Mouse (Mus musculus): ENCODE measurements at regions not wholly inside any gene's neighbourhood (a gene's known extent, or its start where the extent isn't known, plus 50 kb on each side); places are given as distances from the start of the nearest gene placed in this dataset.

DNA sequence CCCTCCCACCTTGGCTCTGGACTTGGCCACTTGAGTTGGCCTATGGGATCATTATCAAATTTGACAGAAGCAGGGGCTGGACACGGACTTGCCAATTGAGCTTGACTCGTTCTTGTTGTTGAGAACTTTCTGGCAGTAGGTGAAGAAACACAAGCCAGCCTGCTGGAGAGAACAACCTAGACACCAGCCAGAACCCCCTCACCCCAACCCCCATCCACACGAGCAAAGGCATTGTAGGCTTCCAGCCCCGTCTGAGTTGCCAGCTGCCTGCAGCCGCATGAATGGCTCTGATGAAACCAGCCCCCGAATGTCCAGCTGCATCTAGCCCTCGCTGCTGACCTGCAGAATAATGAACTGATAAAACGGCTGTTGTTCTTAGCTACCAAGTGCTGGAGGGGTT is 98.7 kb upstream of the Magi3 start:
- no peak for ATAC-seq (ENCODE audit: insufficient read depth, low FRiP score, low read depth)

DNA sequence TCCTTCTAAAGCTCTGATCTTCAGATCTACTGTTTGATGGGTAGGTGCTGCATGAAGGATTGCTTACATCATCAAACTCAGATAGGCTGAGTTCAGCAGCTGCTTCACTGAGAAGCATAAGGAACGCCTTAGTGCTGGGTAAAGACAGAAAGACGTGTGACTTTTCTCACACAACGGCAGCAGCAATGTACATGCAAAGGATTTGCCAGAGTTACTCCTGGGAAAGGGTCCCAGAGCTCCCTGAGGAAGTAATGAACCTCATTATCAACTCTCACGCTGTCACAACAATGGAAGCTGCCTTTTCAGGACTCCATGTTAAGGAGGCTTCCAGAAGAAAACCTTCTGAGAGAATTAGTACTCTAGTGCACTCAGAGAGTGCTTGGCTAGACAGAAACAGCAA is 97.4 kb upstream of the Magi3 start:
- no peaks in the 10 kb centered on the region for H3K9me3 ChIP-seq
- peaks cover 12% of the 10 kb centered on the region; the same call in 1 of the 2 replicates for H3K4me1 ChIP-seq
- 79% methylated on average over 4 of the region's 4 CpGs for WGBS
- no peak for ATAC-seq (ENCODE audit: insufficient read depth, low FRiP score, low read depth)
- no peak overlapping the region for H3K9ac ChIP-seq
- no peak overlapping the region for H3K27ac ChIP-seq
- no peaks in the 10 kb centered on the region for H3K36me3 ChIP-seq
- no peak overlapping the region for H3K4me2 ChIP-seq
- no peak overlapping the region for H3K4me3 ChIP-seq (replicated peaks)
- H3K27me3 ChIP-seq (replicated peaks): no peaks in the 10 kb centered on the region

More for the DNA sequence above, 98.7 kb upstream of the Magi3 start:
- Histone ChIP-seq H3K4me2 (no peak overlapping the region), H3K27ac (no peak overlapping the region), H3K9me3 (no peaks in the 10 kb centered on the region), H3K36me3 (no peaks in the 10 kb centered on the region), H3K4me3 (replicated peaks) (no peak overlapping the region), H3K27me3 (replicated peaks) (no peaks in the 10 kb centered on the region), H3K9ac (no peak overlapping the region), H3K4me1 (peaks cover 12% of the 10 kb centered on the region; the same call in 1 of the 2 replicates)
- WGBS: 23% methylated on average over 8 of the region's 8 CpGs

DNA sequence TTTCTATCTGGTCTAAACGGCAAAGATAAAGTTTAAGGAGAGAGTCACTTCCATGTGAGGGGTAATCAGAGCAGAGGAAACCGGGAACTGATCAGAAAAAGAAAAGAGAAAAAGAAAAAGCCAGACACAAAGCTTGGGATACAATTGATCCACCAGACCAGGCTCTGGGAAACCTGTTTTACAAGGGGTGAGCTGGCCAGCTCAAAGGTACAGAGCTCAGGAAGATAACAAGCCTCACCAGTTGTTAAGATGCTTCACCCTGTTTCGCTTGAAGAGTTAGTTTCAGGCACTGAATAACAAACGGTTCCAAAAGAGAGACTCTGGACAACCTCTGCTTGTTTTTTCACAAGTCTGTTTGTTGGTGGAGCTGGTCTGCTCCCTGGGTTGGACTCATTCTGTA is 92.9 kb upstream of the Magi3 start:
- no peaks in the 10 kb centered on the region for H3K4me1 ChIP-seq
- no peak overlapping the region for H3K9ac ChIP-seq
- 63% methylated on average over 4 of the region's 4 CpGs for WGBS
- no peak overlapping the region for H3K27ac ChIP-seq
- no peak overlapping the region for H3K4me3 ChIP-seq (replicated peaks)
- no peaks in the 10 kb centered on the region for H3K9me3 ChIP-seq
- no peak for ATAC-seq (ENCODE audit: insufficient read depth, low FRiP score, low read depth)
- no peaks in the 10 kb centered on the region for H3K36me3 ChIP-seq
- no peak overlapping the region for H3K4me2 ChIP-seq
- H3K27me3 ChIP-seq (replicated peaks): no peaks in the 10 kb centered on the region

GRCm38 (mm10) chr3:104306961-104307360 is 86.8 kb upstream of the Magi3 start:
- Histone ChIP-seq H3K4me2 (no peak overlapping the region), H3K4me1 (no peaks in the 10 kb centered on the region), H3K9me3 (no peaks in the 10 kb centered on the region), H3K36me3 (no peaks in the 10 kb centered on the region), H3K9ac (no peak overlapping the region), H3K27ac (no peak overlapping the region), H3K4me3 (replicated peaks) (no peak overlapping the region), H3K27me3 (replicated peaks) (no peaks in the 10 kb centered on the region)
- ATAC-seq (ENCODE audit: insufficient read depth, low FRiP score, low read depth): no peak
- WGBS: 75% methylated on average over 1 of the region's 1 CpGs

DNA sequence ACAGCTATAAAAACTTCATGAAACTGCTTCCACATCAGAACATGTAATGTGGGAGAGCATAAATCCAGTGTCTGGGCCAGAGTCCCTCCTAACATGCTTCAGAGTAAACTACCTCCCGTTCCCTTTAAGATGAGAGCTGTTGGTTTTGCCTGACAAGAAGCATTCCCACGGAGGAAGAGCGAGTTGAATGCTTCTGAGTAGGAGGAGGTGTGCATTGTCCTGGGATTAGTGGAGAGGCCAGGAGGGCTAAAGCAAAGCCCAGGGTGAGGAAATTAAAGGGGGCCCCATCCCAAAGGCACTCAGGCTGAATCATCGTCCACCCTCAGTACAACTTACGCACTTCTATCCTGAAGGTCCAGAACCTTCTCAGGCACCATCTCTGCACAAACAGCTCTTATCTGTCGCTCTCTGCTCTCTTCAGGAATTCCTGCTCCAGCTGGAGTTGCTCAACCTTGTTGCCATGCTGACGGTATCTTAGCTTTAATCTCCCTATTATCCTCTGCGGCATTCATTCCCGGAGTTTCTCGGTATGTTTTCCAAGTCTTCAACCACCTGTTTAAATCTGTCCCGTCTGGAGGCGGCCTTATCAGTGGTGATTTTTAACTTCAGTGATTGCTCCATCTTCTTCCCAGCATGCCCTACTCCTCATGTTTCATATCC is 85.9 kb upstream of the Magi3 start:
- H3K9ac ChIP-seq: no peak overlapping the region
- no peaks in the 10 kb centered on the region for H3K9me3 ChIP-seq
- WGBS: 18% methylated on average over 12 of the region's 12 CpGs
- H3K4me2 ChIP-seq: no peak overlapping the region
- no peaks in the 10 kb centered on the region for H3K4me1 ChIP-seq
- no peaks in the 10 kb centered on the region for H3K27me3 ChIP-seq (replicated peaks)
- no peak overlapping the region for H3K4me3 ChIP-seq (replicated peaks)
- ATAC-seq (ENCODE audit: insufficient read depth, low FRiP score, low read depth): 0 out of 2 replicates have a peak, but pooled peaks have one; percentile 27
- no peak overlapping the region for H3K27ac ChIP-seq
- no peaks in the 10 kb centered on the region for H3K36me3 ChIP-seq

DNA sequence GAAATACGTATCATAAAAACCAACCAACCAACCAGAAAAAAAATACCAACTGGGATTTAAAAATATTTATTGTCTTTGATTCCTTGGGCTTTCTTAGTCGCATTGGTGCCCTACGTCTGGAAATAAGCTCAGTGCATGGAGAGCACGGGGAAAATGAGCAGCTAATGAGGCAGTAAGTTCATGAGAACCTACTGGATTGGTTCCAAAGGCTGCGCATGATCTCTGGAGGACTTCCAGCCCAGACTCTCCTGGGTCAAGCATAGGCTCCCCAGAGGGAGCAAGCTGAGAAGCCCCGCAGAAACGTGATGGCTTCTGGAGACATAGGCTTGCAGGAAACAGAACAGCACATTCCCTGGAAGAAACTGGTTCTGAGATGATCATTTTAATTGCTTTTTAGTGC is 83.4 kb upstream of the Magi3 start:
- ATAC-seq (ENCODE audit: insufficient read depth, low FRiP score, low read depth): no peak

GRCm38 (mm10) chr3:104300201-104300600 is 80.0 kb upstream of the Magi3 start:
- 0 out of 2 replicates have a peak, but pooled peaks cover 3% of the 10 kb centered on the region for H3K4me1 ChIP-seq
- H3K9ac ChIP-seq: no peak overlapping the region
- no peaks in the 10 kb centered on the region for H3K9me3 ChIP-seq
- H3K27me3 ChIP-seq (replicated peaks): no peaks in the 10 kb centered on the region
- H3K4me2 ChIP-seq: no peak overlapping the region
- no peak overlapping the region for H3K4me3 ChIP-seq (replicated peaks)
- no peaks in the 10 kb centered on the region for H3K36me3 ChIP-seq
- H3K27ac ChIP-seq: no peak overlapping the region
- 90% methylated on average over 5 of the region's 5 CpGs for WGBS
- no peak for ATAC-seq (ENCODE audit: insufficient read depth, low FRiP score, low read depth)

More for the DNA sequence above, 83.4 kb upstream of the Magi3 start:
- Histone ChIP-seq H3K4me2 (no peak overlapping the region), H3K27ac (no peak overlapping the region), H3K4me3 (replicated peaks) (no peak overlapping the region), H3K27me3 (replicated peaks) (no peaks in the 10 kb centered on the region), H3K9me3 (no peaks in the 10 kb centered on the region), H3K36me3 (no peaks in the 10 kb centered on the region), H3K9ac (no peak overlapping the region), H3K4me1 (no peaks in the 10 kb centered on the region)
- 74% methylated on average over 7 of the region's 7 CpGs for WGBS

DNA sequence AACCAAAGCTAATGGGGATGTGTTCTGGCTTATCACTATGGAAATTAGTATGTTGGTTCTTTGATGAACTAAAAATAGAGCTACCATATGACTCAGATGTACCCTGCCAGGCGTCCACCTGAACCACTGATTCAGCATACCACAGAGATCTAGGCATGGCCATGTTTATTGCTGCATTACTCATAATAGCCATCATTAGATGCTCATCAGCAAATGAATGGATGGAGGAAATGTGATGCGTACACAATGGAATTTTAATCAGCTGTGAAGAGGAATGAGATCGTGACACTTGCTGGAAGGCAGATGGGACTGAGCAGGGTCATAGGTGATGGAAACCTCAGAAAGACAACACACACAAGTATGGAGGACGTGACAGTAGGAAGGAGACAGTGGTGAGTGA is 78.7 kb upstream of the Magi3 start:
- Histone ChIP-seq H3K36me3 (no peaks in the 10 kb centered on the region), H3K9ac (no peak overlapping the region), H3K4me2 (no peak overlapping the region), H3K27me3 (replicated peaks) (no peaks in the 10 kb centered on the region), H3K4me1 (0 out of 2 replicates have a peak, but pooled peaks cover 3% of the 10 kb centered on the region), H3K4me3 (replicated peaks) (no peak overlapping the region), H3K27ac (no peak overlapping the region), H3K9me3 (no peaks in the 10 kb centered on the region)
- WGBS: 63% methylated on average over 4 of the region's 4 CpGs
- ATAC-seq (ENCODE audit: insufficient read depth, low FRiP score, low read depth): no peak

- no peaks in the 10 kb centered on the region for H3K27me3 ChIP-seq (replicated peaks)
- 86% methylated on average over 2 of the region's 2 CpGs for WGBS
- no peaks in the 10 kb centered on the region for H3K9me3 ChIP-seq
- H3K4me1 ChIP-seq: 0 out of 2 replicates have a peak, but pooled peaks cover 3% of the 10 kb centered on the region
- H3K27ac ChIP-seq: no peak overlapping the region
- no peak for ATAC-seq (ENCODE audit: insufficient read depth, low FRiP score, low read depth)
- H3K4me3 ChIP-seq (replicated peaks): no peak overlapping the region
- H3K9ac ChIP-seq: no peak overlapping the region
- no peak overlapping the region for H3K4me2 ChIP-seq
- H3K36me3 ChIP-seq: no peaks in the 10 kb centered on the region
Measured at GRCm38 (mm10) chr3:104298409-104298808, 78.2 kb upstream of the Magi3 start.

DNA sequence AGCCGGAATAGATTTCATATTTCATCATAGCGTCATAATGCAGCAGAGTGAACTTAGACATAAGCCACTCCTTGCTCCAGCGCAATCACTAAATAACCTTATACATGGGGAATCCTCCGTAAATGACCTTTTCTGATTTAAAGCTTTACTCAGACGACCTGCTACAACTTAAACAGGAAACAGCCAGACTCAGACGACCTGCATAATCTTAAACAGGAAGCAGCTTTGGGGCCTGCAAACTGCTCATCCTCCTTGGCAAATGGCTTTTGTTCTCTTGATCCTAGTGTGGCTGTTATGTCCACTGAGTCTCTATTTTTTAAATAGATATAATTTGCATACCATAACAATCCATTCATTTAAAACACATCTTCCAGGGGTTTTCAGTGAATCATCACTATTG is 76.9 kb upstream of the Magi3 start:
- Histone ChIP-seq H3K4me3 (replicated peaks) (no peak overlapping the region), H3K9me3 (no peaks in the 10 kb centered on the region), H3K9ac (no peak overlapping the region), H3K36me3 (no peaks in the 10 kb centered on the region), H3K4me2 (no peak overlapping the region), H3K27ac (no peak overlapping the region), H3K4me1 (0 out of 2 replicates have a peak, but pooled peaks cover 3% of the 10 kb centered on the region), H3K27me3 (replicated peaks) (no peaks in the 10 kb centered on the region)
- ATAC-seq (ENCODE audit: insufficient read depth, low FRiP score, low read depth): no peak
- 50% methylated on average over 6 of the region's 6 CpGs for WGBS

DNA sequence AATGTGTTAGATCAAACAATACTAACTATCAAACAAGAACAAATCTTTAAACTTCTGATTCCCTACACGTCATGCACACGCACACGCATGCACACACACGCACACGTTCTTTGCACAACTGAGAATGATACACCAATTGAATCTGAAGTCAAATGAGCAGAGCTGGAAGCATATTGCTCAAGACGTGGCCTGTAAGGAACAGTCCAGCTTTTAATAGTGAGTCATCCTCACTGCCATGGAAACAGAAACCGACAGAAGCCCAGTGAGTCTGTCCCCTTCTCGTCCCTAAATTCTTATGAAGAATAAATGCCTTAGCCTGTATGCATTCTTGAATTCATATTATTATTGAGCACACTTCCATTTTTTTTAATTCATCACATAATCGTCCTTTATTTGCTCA is 75.7 kb upstream of the Magi3 start:
- ATAC-seq (ENCODE audit: insufficient read depth, low FRiP score, low read depth): no peak
- H3K9me3 ChIP-seq: no peaks in the 10 kb centered on the region
- no peak overlapping the region for H3K27ac ChIP-seq
- H3K4me3 ChIP-seq (replicated peaks): no peak overlapping the region
- 73% methylated on average over 9 of the region's 9 CpGs for WGBS
- H3K4me2 ChIP-seq: no peak overlapping the region
- H3K27me3 ChIP-seq (replicated peaks): no peaks in the 10 kb centered on the region
- H3K36me3 ChIP-seq: no peaks in the 10 kb centered on the region
- 0 out of 2 replicates have a peak, but pooled peaks cover 3% of the 10 kb centered on the region for H3K4me1 ChIP-seq
- no peak overlapping the region for H3K9ac ChIP-seq

GRCm38 (mm10) chr3:104295015-104295719 is 75.0 kb upstream of the Magi3 start:
- Histone ChIP-seq H3K27ac (no peak overlapping the region), H3K27me3 (replicated peaks) (no peaks in the 10 kb centered on the region), H3K9ac (no peak overlapping the region), H3K4me1 (0 out of 2 replicates have a peak, but pooled peaks cover 3% of the 10 kb centered on the region), H3K36me3 (no peaks in the 10 kb centered on the region), H3K9me3 (no peaks in the 10 kb centered on the region), H3K4me3 (replicated peaks) (no peak overlapping the region), H3K4me2 (no peak overlapping the region)
- no peak for ATAC-seq (ENCODE audit: insufficient read depth, low FRiP score, low read depth)
- WGBS: 37% methylated on average over 8 of the region's 8 CpGs

Measured in stomach, embryonic 15.5 days (tissue).